Mouse (Mus musculus) heart, postnatal 14 days (tissue): Measurements from ENCODE around the gene Sdccag8. TPM values are rescaled to one million over a fixed set of nuclear protein-coding genes. Genes with fewer than 3 reads are reported as not detected.

Experiments used
- DNase-seq, 2 experiments: peaks; one replicate each; pipeline ENCODE4 v3.0.0; 2021 to 2022
- intact Hi-C: fragments of 180-260 bp; cut with DNase I; formaldehyde crosslinking; loops from one replicate; pipeline ENCODE4 v1.15.1; 2025
- total RNA-seq, 2 experiments: library from RNA; stranded (reverse); gene quantifications; 2 replicates each; pipeline ENCODE4 v1.2.3; 2021

Sdccag8 gene
- total RNA-seq, 2 experiments from 2014 or later = 5.2 to 5.9 TPM

GRCm38 (mm10) chr1:177022751-177023150, 208.3 kb downstream of the Sdccag8 start:
- DNase-seq = no peak
- intact Hi-C loops = no loop called here

DNA sequence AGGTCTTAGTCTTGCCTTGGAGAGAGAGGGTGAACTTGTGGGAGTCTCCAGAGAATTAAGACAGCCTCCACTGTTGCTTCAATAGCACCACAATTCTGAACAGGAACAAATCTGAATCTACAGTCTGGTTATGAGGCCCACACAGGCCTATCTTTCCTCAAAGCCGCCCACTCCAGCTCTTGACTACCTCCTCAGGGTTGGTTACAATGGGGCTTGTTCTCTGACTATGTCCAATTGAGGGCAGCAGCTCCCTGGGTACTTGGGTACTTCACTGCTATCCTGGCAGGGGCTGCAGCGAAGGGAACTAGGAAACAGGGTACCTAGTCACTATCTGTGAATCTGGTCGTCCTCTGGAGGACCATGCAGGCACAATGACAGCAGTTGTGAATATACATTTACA, 213.2 kb downstream of the Sdccag8 start:
- DNase-seq = no peak
- intact Hi-C loops = no loop called here

GRCm38 (mm10) chr1:177029032-177029431, 214.6 kb downstream of the Sdccag8 start:
- intact Hi-C loops = no loop called here
- DNase-seq = no peak

DNA sequence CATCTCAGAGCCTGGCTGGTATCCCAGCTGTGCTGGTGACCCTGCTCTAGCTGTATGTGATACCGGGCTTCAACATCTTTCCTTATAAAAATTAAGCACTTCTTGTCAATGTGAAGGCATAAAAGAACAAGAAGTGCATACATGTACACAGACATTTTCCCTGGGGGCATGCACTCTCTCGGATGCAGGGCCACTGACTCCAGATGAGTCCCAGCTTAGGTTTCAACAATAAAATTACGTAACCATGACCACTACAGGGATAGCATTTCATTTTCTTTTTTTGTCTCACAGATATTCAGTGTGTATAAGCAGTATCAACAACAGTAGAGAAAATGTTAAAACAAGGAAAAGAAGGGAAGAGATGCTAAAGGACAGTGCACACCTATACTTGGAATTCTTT, 216.2 kb downstream of the Sdccag8 start:
- intact Hi-C loops = no loop called here
- no peak for DNase-seq

GRCm38 (mm10) chr1:177031196-177031595, 216.7 kb downstream of the Sdccag8 start:
- no peak for DNase-seq
- intact Hi-C loops = no loop called here

DNA sequence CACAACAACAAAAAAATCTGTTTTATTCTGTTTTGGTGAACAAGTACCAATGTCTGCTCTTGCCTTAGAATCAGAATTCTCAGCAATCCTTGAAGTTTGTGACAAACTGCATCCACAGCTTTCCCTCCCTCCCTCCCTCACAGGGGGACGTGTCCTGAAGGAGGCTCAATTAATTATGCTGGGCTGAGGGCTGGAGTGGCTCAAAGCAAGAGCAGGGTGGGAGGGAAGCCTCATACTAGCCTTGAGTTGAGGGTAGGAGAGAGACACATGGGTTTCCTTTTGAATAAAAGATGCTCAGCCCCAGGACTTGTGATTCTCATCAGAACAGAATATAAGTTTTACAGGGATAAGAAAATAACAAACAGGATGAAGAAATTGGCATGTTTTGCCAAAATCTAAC, 217.8 kb downstream of the Sdccag8 start:
- intact Hi-C loops = no loop called here
- DNase-seq = no peak

DNA sequence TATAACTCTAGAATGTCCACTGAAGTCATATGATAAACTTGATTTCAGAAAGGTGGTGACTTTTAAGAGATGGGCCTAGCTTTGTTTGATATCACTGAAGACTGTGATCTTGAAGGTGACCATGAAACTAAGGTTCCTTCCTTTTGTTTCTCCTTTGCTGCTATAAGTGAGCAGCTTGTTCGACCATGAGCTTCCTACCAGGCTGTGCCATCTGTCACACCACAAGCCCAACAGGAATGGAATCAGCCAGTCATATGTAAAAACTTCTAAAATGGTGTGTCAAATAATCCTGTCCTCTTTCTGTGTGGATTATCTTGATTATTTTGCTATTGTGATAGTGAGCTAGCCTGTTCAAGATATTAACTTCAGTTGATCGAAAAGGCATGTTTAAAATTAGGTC, 221.0 kb downstream of the Sdccag8 start:
- intact Hi-C loops = no loop called here
- no peak for DNase-seq

DNA sequence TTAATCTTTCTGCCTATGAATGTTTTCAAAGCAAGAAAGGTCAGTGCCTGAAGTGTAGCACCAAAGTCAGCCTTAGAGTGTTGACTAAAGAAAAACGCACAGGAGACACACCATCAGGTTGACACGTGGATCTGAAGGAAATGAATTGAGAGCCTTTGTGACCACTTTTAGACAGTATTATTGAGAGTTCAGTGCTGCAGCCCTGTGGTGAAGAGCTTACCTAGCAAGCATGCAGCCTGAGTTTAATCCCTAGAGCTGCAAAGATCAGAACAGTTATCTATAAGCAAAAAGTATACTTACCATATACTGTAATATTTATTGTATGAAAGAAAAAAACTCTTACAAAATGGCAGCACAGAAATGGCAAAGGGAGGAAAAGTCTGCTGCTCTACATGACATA, 223.9 kb downstream of the Sdccag8 start:
- intact Hi-C loops = no loop called here
- DNase-seq = no peak

GRCm38 (mm10) chr1:177039093-177039674, 224.7 kb downstream of the Sdccag8 start:
- no peak for DNase-seq
- intact Hi-C loops = no loop called here

GRCm38 (mm10) chr1:177040058-177040457, 225.6 kb downstream of the Sdccag8 start:
- intact Hi-C loops = no loop called here
- no peak for DNase-seq

GRCm38 (mm10) chr1:177045885-177046284, 231.4 kb downstream of the Sdccag8 start:
- peak in 1 of 2 experiments; percentile 10 for DNase-seq
- intact Hi-C loops = no loop called here

GRCm38 (mm10) chr1:177046963-177047362, 232.5 kb downstream of the Sdccag8 start:
- DNase-seq = no peak
- intact Hi-C loops = no loop called here

DNA sequence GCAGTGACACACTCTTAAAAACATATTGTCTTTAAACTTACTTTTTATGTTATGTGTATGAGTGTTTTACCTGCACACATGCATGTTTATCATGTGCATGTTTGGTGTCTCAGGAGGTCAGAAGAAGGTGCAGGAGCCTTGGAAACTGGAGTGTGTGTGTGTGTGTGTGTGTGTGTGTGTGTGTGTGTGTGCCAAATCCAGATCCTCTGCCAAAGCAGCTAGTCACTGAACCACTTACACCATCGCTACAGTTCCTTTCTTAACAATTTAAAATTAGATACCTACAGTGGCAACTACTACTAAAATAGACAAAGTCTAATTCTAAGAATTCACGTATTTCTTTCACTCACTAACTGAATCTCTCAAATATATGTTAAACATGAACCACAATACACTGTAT, 234.3 kb downstream of the Sdccag8 start:
- DNase-seq = no peak
- intact Hi-C loops = no loop called here

DNA sequence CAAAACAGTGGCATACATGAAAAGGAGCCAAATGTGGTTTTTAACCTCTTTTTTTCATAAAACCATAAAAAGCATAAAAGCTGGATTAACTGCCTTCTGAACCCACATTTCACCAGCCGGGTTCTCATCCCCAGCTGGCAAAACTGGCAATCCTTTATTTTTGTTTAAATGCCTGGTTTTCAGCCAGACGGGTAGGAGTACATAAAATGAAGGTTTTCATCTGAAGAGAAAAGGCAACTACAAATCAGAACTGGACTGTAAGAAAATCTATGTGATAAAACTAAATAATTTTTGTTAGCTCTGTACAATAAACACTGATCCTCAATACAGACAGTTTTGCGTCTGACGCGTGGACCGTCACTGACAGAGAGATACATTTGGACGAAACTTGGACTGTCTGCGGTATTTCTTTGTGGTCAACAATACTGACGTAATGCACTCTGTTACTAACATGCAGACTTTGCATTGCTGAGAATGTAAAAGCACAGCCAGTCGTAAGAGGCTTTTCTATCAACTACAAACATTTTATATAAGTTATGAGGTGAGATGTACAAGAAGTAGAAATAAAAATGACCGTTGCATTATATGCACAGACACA, 237.0 kb downstream of the Sdccag8 start:
- DNase-seq = no peak
- intact Hi-C loops = no loop called here

DNA sequence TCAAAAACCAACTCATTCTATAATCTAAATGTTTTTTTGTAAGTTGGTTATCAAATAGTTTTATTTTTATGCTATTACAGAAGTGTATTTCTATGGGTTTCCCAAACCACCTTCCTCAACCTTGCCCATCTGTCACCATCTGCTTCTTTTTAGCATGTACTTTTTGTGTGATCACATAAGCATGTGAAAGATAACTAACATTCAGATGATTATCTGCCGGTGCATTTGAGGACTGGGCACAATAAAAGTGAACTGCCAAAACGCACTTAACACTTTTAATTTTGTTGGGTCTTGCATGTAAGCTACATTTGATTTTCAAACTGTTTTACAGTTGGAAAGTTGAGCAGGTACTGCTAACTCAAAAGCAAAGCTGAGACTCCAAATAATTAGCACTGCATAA, 240.4 kb downstream of the Sdccag8 start:
- DNase-seq = no peak
- intact Hi-C loops = no loop called here

GRCm38 (mm10) chr1:177061761-177062160, 247.3 kb downstream of the Sdccag8 start:
- intact Hi-C loops = no loop called here

GRCm38 (mm10) chr1:177065732-177066131, 251.3 kb downstream of the Sdccag8 start:
- intact Hi-C loops = no loop called here

More at GRCm38 (mm10) chr1:177061761-177062160, 247.3 kb downstream of the Sdccag8 start:
- DNase-seq = no peak

GRCm38 (mm10) chr1:177067123-177067646, 252.7 kb downstream of the Sdccag8 start:
- DNase-seq = no peak
- intact Hi-C loops = no loop called here

More at GRCm38 (mm10) chr1:177065732-177066131, 251.3 kb downstream of the Sdccag8 start:
- DNase-seq = no peak

DNA sequence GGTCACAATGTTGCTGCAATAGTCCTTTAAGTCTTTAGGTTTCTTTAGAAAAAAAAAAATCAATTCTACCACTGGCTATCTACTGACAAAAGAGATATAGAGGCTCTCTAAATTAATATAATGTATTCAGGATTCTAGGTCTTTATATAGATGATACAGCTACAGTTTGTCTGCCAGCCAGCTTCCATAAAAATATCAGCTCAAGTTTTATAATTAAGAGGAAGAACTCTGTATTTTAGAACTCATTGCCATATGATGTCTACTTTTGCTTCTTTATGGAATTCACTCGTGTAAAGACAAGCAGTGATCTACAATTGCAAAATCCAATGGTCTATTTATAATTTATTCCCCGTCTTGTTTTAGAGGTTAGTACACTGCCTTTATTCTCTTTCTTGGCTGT, 254.7 kb downstream of the Sdccag8 start:
- no peak for DNase-seq
- intact Hi-C loops = no loop called here
